Mouse (Mus musculus) adrenal gland, postnatal 14 days (tissue): Measurements from ENCODE around the gene Isoc2b. TPM values are rescaled to one million over a fixed set of nuclear protein-coding genes. Genes with fewer than 3 reads are reported as not detected.
"Not testable (repeated sequence)": the region's sequence is repeated elsewhere in the genome, so short reads cannot be mapped to it uniquely, and the experiment has no call there.

ENCODE experiments used
- DNase-seq: peaks from one replicate; pipeline ENCODE4 v3.0.0; 2021; ENCODE audit warnings: mixed read lengths
- long read RNA-seq, 2 experiments: library from polyadenylated mRNA; stranded (forward); transcript quantifications; one replicate each; pipeline ENCODE4 v2.0.0; 2021
- total RNA-seq: library from RNA; stranded (reverse); gene quantifications from 2 replicates; pipeline ENCODE4 v1.2.3, GENCODE M21; 2021

Gene Isoc2b
- total RNA-seq: 8.6 and 12.5 TPM in 2 replicates
- long read RNA-seq, experiment 1, transcript Isoc2b-201 (6 exons, 1,080 nt): major isoform, 13 of 16 reads
- long read RNA-seq, experiment 1, partial matches to known transcripts: 1 of 16 reads
- long read RNA-seq, experiment 1, other reads (novel, unspliced or antisense): 2 of 16 reads
- long read RNA-seq, experiment 2, transcript Isoc2b-201 (6 exons, 1,080 nt): major isoform, 10 of 11 reads
- long read RNA-seq, experiment 2, partial matches to known transcripts: 0 of 11 reads
- long read RNA-seq, experiment 2, other reads (novel, unspliced or antisense): 1 of 11 reads

- no peak for DNase-seq
These were observed at the start of gene Isoc2b for GRCm38 (mm10) chr7:4870133-4870532. Gene Isoc2b (minus strand): TSS chr7:4870258.

- DNase-seq: no peak
These were observed 49.0 kb upstream of the Isoc2b start for GRCm38 (mm10) chr7:4919096-4919495.

GRCm38 (mm10) chr7:4918681-4919080 lies 48.6 kb upstream of the Isoc2b start:
- DNase-seq: no peak

GRCm38 (mm10) chr7:4917494-4917893 lies 47.4 kb upstream of the Isoc2b start:
- DNase-seq: no peak

- DNase-seq: no peak
These were observed 45.8 kb upstream of the Isoc2b start for GRCm38 (mm10) chr7:4915669-4916416.

GRCm38 (mm10) chr7:4915007-4915665 lies 45.1 kb upstream of the Isoc2b start, which contains the start of gene Zfp628:
Gene Zfp628 (plus strand): TSS chr7:4915217.
- peak; percentile 96 for DNase-seq

GRCm38 (mm10) chr7:4912248-4912647 lies 42.2 kb upstream of the Isoc2b start:
- DNase-seq: no peak

- peak; percentile 70 for DNase-seq
These were observed 41.5 kb upstream of the Isoc2b start for GRCm38 (mm10) chr7:4911561-4911960.

GRCm38 (mm10) chr7:4906466-4906950 lies 36.5 kb upstream of the Isoc2b start, which contains the start of gene Gm36210:
Gene Gm36210 (minus strand): TSS chr7:4906516.
- DNase-seq: no peak

GRCm38 (mm10) chr7:4902404-4902803 lies 32.3 kb upstream of the Isoc2b start:
- DNase-seq: no peak

- DNase-seq: peak; percentile 70
These were observed 31.1 kb upstream of the Isoc2b start for GRCm38 (mm10) chr7:4901171-4901570.

- DNase-seq: no peak
These were observed 30.4 kb upstream of the Isoc2b start for GRCm38 (mm10) chr7:4900523-4900851.

- peak; percentile 58 for DNase-seq
These were observed 29.8 kb upstream of the Isoc2b start for GRCm38 (mm10) chr7:4899649-4900522.

- peak; percentile 56 for DNase-seq
These were observed 29.0 kb upstream of the Isoc2b start for GRCm38 (mm10) chr7:4898851-4899648.

GRCm38 (mm10) chr7:4895186-4895585 lies 25.1 kb upstream of the Isoc2b start:
- DNase-seq: no peak

- DNase-seq: no peak
These were observed 16.6 kb upstream of the Isoc2b start for GRCm38 (mm10) chr7:4886680-4887079.

- not testable (repeated sequence) for DNase-seq
These were observed 9.0 kb upstream of the Isoc2b start for GRCm38 (mm10) chr7:4879036-4879435.

GRCm38 (mm10) chr7:4878186-4878585 lies 8.1 kb upstream of the Isoc2b start:
- peak; percentile 40 for DNase-seq

- no peak for DNase-seq
These were observed 7.2 kb upstream of the Isoc2b start for GRCm38 (mm10) chr7:4877226-4877625.

- peak; percentile 96 for DNase-seq
These were observed 6.7 kb upstream of the Isoc2b start, which contains the start of gene Isoc2a for GRCm38 (mm10) chr7:4876753-4877221. Gene Isoc2a (plus strand): TSS chr7:4877153.
